Mouse (Mus musculus): ENCODE data around the gene Pkp2. TPM values are rescaled to one million over a fixed set of nuclear protein-coding genes. Genes with fewer than 3 reads are reported as not detected.
A peak's percentile ranks its signal among the peaks of the same experiment; 100 is the strongest.

The Pkp2 gene
- total RNA-seq, 1 experiment from 2014 or later: 0.45 TPM

- ATAC-seq (replicated peaks in 1 of 2; ENCODE audit: insufficient read depth in 1 of 2, low FRiP score in 2 of 2, low TSS enrichment in 1 of 2, low read depth in 1 of 2, poor library complexity in 2 of 2, severe bottlenecking in 2 of 2): no peak
Observed at GRCm38 (mm10) chr16:16253326-16254074, 40.4 kb downstream of the Pkp2 start.

- no peak for ATAC-seq (replicated peaks in 1 of 2; ENCODE audit: insufficient read depth in 1 of 2, low FRiP score in 2 of 2, low TSS enrichment in 1 of 2, low read depth in 1 of 2, poor library complexity in 2 of 2, severe bottlenecking in 2 of 2)
Observed at GRCm38 (mm10) chr16:16255217-16255616, 42.1 kb downstream of the Pkp2 start.

- ATAC-seq (replicated peaks in 1 of 2; ENCODE audit: insufficient read depth in 1 of 2, low FRiP score in 2 of 2, low TSS enrichment in 1 of 2, low read depth in 1 of 2, poor library complexity in 2 of 2, severe bottlenecking in 2 of 2): no peak
Observed at GRCm38 (mm10) chr16:16255874-16256273, 42.8 kb downstream of the Pkp2 start.

- ATAC-seq (replicated peaks in 1 of 2; ENCODE audit: insufficient read depth in 1 of 2, low FRiP score in 2 of 2, low TSS enrichment in 1 of 2, low read depth in 1 of 2, poor library complexity in 2 of 2, severe bottlenecking in 2 of 2): no peak
Observed at GRCm38 (mm10) chr16:16256672-16257071, 43.6 kb downstream of the Pkp2 start.

- no peak for ATAC-seq (replicated peaks in 1 of 2; ENCODE audit: insufficient read depth in 1 of 2, low FRiP score in 2 of 2, low TSS enrichment in 1 of 2, low read depth in 1 of 2, poor library complexity in 2 of 2, severe bottlenecking in 2 of 2)
Observed at GRCm38 (mm10) chr16:16260882-16261281, 47.8 kb downstream of the Pkp2 start.

GRCm38 (mm10) chr16:16261481-16261880, 48.4 kb downstream of the Pkp2 start:
- no peak for ATAC-seq (replicated peaks in 1 of 2; ENCODE audit: insufficient read depth in 1 of 2, low FRiP score in 2 of 2, low TSS enrichment in 1 of 2, low read depth in 1 of 2, poor library complexity in 2 of 2, severe bottlenecking in 2 of 2)

GRCm38 (mm10) chr16:16262436-16262835, 49.3 kb downstream of the Pkp2 start:
- no peak for ATAC-seq (replicated peaks in 1 of 2; ENCODE audit: insufficient read depth in 1 of 2, low FRiP score in 2 of 2, low TSS enrichment in 1 of 2, low read depth in 1 of 2, poor library complexity in 2 of 2, severe bottlenecking in 2 of 2)

GRCm38 (mm10) chr16:16272978-16273377, 59.9 kb downstream of the Pkp2 start:
- no peak for ATAC-seq (replicated peaks in 1 of 2; ENCODE audit: insufficient read depth in 1 of 2, low FRiP score in 2 of 2, low TSS enrichment in 1 of 2, low read depth in 1 of 2, poor library complexity in 2 of 2, severe bottlenecking in 2 of 2)

- ATAC-seq (replicated peaks in 1 of 2; ENCODE audit: insufficient read depth in 1 of 2, low FRiP score in 2 of 2, low TSS enrichment in 1 of 2, low read depth in 1 of 2, poor library complexity in 2 of 2, severe bottlenecking in 2 of 2): no peak
Observed at GRCm38 (mm10) chr16:16273752-16274151, 60.6 kb downstream of the Pkp2 start.

- peak; percentile 98 to 99 for ATAC-seq (replicated peaks in 1 of 2; ENCODE audit: insufficient read depth in 1 of 2, low FRiP score in 2 of 2, low TSS enrichment in 1 of 2, low read depth in 1 of 2, poor library complexity in 2 of 2, severe bottlenecking in 2 of 2)
Observed at GRCm38 (mm10) chr16:16302369-16303137, 89.4 kb downstream of the Pkp2 start, which contains the start of gene Yars2. TSS of gene Yars2 (plus strand) at chr16:16302965.

- ATAC-seq (replicated peaks in 1 of 2; ENCODE audit: insufficient read depth in 1 of 2, low FRiP score in 2 of 2, low TSS enrichment in 1 of 2, low read depth in 1 of 2, poor library complexity in 2 of 2, severe bottlenecking in 2 of 2): peak in 1 of 2 experiments; percentile 34; a peak in 2 of 4 replicates
Observed at GRCm38 (mm10) chr16:16303138-16303827, 90.2 kb downstream of the Pkp2 start.

GRCm38 (mm10) chr16:16303888-16304287, 90.8 kb downstream of the Pkp2 start:
- ATAC-seq (replicated peaks in 1 of 2; ENCODE audit: insufficient read depth in 1 of 2, low FRiP score in 2 of 2, low TSS enrichment in 1 of 2, low read depth in 1 of 2, poor library complexity in 2 of 2, severe bottlenecking in 2 of 2): no peak

- ATAC-seq (replicated peaks in 1 of 2; ENCODE audit: insufficient read depth in 1 of 2, low FRiP score in 2 of 2, low TSS enrichment in 1 of 2, low read depth in 1 of 2, poor library complexity in 2 of 2, severe bottlenecking in 2 of 2): no peak
Observed at GRCm38 (mm10) chr16:16311319-16311718, 98.2 kb downstream of the Pkp2 start.

Other genes starting within 250 kb of the Pkp2 start
- 18.8 and 31.4 TPM in 2 replicates for gene Yars2, start 89.6 kb downstream of the Pkp2 start, total RNA-seq (2017)
- gene Dnm1l, start 145.6 kb downstream of the Pkp2 start, total RNA-seq (2017): 90.2 and 113 TPM in 2 replicates